Mouse (Mus musculus) heart, postnatal 0 days (tissue): ENCODE measurements around the gene Mafb.

Experiments used
- CTCF ChIP-seq: IDR thresholded peaks from 2 replicates; pipeline ENCODE4 v1.5.1; 2016; ENCODE audit warnings: antibody characterized with exemption, control low read depth, low read depth
- EP300 ChIP-seq: IDR thresholded peaks from 2 replicates; pipeline ENCODE4 v1.6.1; 2016; ENCODE audit warnings: antibody characterized with exemption, low read depth

- TF ChIP-seq CTCF (no peak), EP300 (no peak)
Measured at GRCm38 (mm10) chr2:160361442-160362121, 5.3 kb downstream of the Mafb start.
